Mouse (Mus musculus) heart, embryonic 10.5 days (tissue): ENCODE data around the gene Rab3c. TPM values are rescaled to one million over a fixed set of nuclear protein-coding genes. Genes with fewer than 3 reads are reported as not detected.

Source experiments
- DNase-seq: peaks from one replicate; pipeline ENCODE4 v3.0.0-alpha.2; 2017; ENCODE audit warnings: low spot score
- H3K27ac ChIP-seq: fragments of 300-500 bp; sonication (generic); 2 replicates; pipeline ENCODE4 v1.5.1; 2016; ENCODE audit warnings: mild to moderate bottlenecking
- H3K27me3 ChIP-seq: fragments of 300-500 bp; sonication (generic); 2 replicates; pipeline ENCODE4 v1.6.1; 2016; ENCODE audit warnings: mild to moderate bottlenecking; ENCODE audit not compliant: poor library complexity, insufficient read depth, severe bottlenecking
- H3K36me3 ChIP-seq: fragments of 300-500 bp; sonication (generic); 2 replicates; pipeline ENCODE4 v1.6.1; 2016; ENCODE audit warnings: mild to moderate bottlenecking, moderate library complexity
- H3K4me1 ChIP-seq: fragments of 300-500 bp; sonication (generic); 2 replicates; pipeline ENCODE4 v1.6.1; 2016; ENCODE audit warnings: mild to moderate bottlenecking
- H3K4me3 ChIP-seq: fragments of 300-500 bp; sonication (generic); 2 replicates; pipeline ENCODE4 v1.5.1; 2016; ENCODE audit warnings: mild to moderate bottlenecking, moderate library complexity
- H3K9me3 ChIP-seq: fragments of 300-500 bp; sonication (generic); 2 replicates; pipeline ENCODE4 v1.6.1; 2016; ENCODE audit warnings: mild to moderate bottlenecking, moderate library complexity
- WGBS: fragments of 180-500 bp; shearing (Covaris S2); methylation state at CpG from one replicate; pipeline ENCODE4 v1.1.7; 2016; 5-methylcytosine and 5-hydroxymethylcytosine counted together
- polyA plus RNA-seq: library from polyadenylated mRNA; unstranded; fragments of >200 nt; fragmentation: Nextera tagmentation; extraction: Ambion mirVana; gene quantifications from 2 replicates; pipeline ENCODE4 v1.2.1, GENCODE M21; 2016

The Rab3c gene
- 0.09 and 0.54 TPM in 2 replicates for polyA plus RNA-seq

DNA sequence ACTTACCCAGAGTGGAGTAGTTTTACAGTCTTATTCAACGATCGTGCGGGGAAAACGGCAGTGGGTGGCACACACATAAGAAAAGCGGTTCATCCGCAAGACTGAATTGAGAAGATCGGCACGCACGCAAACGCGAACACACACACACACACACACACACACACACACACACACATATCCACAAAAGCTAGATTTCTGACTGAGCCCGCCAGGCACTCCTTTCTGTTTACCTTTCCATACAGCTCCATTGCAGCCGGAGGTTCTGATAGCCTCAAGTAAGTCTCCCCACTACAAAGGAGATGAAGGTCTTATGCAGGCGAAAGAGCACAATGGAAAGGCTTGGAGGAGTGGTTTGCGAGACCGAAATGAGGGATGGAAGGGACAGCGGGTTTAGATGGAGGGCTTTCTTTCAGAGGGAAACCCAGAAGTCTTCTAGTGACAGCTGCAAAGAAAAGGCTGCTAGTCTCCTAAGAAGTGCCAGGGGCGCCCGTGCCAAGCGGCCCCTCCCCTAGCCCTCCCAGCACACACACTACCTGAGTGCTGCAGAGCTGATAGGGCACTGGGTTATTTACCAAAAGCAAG is at the start of gene Rab3c:
Gene Rab3c, minus strand, starts transcription at position 434 of the 582 bp plus-strand sequence.
- H3K27ac ChIP-seq, result no peak within 1 kb of the TSS
- no peaks in the 10 kb centered on the region for H3K36me3 ChIP-seq
- 0 out of 2 replicates have a peak, but pooled peaks cover 4% of the 10 kb centered on the region for H3K27me3 ChIP-seq
- WGBS, result 3% methylated on average over 20 of the region's 20 CpGs
- peaks cover 9% of the 10 kb centered on the region for H3K4me1 ChIP-seq
- H3K9me3 ChIP-seq, result no peaks in the 10 kb centered on the region
- peak within 1 kb of the TSS; percentile 61 for H3K4me3 ChIP-seq
- no peak for DNase-seq

DNA sequence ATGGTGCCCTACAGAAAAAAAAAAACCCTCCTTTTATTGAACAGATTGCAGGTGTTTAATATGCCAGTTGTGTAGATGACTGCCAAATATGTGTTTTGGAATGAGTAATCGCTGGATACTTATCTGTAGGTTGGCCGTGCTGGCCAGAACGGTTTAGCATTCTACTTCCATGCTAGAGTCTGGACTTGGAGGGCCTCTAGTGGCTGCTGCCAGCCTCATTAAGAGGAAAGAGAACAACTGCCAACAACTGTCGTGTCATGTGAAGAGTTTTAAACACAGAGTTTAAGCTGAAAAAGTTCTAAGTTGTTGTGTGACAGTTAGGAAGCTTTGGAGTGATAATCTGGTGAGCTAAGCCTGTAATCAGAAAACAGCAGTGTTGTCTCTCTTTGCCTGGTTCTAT is 38.0 kb upstream of the Rab3c start:
- Histone ChIP-seq H3K4me1 (no peaks in the 10 kb centered on the region), H3K27ac (no peak overlapping the region), H3K9me3 (no peaks in the 10 kb centered on the region), H3K4me3 (no peak overlapping the region), H3K36me3 (no peaks in the 10 kb centered on the region), H3K27me3 (no peaks in the 10 kb centered on the region)
- 59% methylated on average over 4 of the region's 4 CpGs for WGBS
- DNase-seq, result no peak

- Histone ChIP-seq H3K9me3 (no peaks in the 10 kb centered on the region), H3K4me3 (no peak overlapping the region), H3K27me3 (no peaks in the 10 kb centered on the region), H3K4me1 (no peaks in the 10 kb centered on the region), H3K36me3 (no peaks in the 10 kb centered on the region), H3K27ac (no peak overlapping the region)
- 78% methylated on average over 5 of the region's 5 CpGs for WGBS
- DNase-seq, result no peak
These were observed 26.4 kb upstream of the Rab3c start for GRCm38 (mm10) chr13:110307188-110307587.

DNA sequence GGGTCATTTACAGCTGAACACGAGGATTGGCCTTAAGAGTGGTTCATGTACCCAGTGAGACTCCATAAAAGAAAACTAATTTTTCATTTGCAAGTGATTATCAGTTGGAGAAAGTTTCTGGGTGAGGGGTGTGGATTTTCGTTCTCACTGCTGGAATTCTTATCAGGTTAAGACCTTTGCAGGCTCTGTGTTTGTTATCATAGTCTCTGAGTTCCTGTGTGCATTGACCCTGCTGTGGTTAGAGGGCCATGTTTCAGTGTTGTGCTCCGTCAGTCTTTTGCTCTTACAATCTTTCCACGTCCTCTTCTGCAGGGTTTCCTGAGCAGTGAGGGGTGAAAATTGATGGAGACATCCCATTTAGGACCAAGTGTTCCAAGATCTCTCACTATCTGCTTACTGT is 16.3 kb upstream of the Rab3c start:
- no peaks in the 10 kb centered on the region for H3K27me3 ChIP-seq
- no peaks in the 10 kb centered on the region for H3K36me3 ChIP-seq
- no peak overlapping the region for H3K27ac ChIP-seq
- DNase-seq, result no peak
- H3K9me3 ChIP-seq, result no peaks in the 10 kb centered on the region
- 49% methylated on average over 4 of the region's 4 CpGs for WGBS
- no peaks in the 10 kb centered on the region for H3K4me1 ChIP-seq
- no peak overlapping the region for H3K4me3 ChIP-seq

GRCm38 (mm10) chr13:110288499-110288898 is 7.7 kb upstream of the Rab3c start:
- Histone ChIP-seq H3K4me1 (no peaks in the 10 kb centered on the region), H3K36me3 (no peaks in the 10 kb centered on the region), H3K27ac (no peak overlapping the region), H3K9me3 (no peaks in the 10 kb centered on the region), H3K27me3 (no peaks in the 10 kb centered on the region), H3K4me3 (no peak overlapping the region)
- DNase-seq, result no peak
- 80% methylated on average over 3 of the region's 3 CpGs for WGBS

DNA sequence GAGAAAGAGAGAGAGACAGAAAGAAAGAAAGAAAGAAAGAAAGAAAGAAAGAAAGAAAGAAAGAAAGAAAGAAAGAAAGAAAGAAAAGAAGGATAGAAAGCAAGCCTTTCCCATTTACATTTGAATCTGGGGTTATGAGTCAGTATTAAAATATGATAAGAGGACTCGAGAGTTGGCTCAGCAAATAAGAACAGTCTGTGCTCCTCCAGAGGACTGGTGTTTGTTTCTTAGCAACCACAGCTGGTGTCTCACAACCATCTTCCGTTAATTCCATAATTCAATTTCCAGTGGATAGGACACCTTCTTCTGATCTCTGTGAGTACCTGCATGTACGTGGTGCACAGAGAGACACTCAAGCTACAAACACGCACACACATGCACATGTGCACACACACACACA is 3.0 kb upstream of the Rab3c start:
- H3K4me1 ChIP-seq, result peaks cover 9% of the 10 kb centered on the region
- H3K36me3 ChIP-seq, result no peaks in the 10 kb centered on the region
- WGBS, result 65% methylated on average over 4 of the region's 4 CpGs
- no peak for DNase-seq
- no peaks in the 10 kb centered on the region for H3K9me3 ChIP-seq
- no peak overlapping the region for H3K27ac ChIP-seq
- 0 out of 2 replicates have a peak, but pooled peaks cover 4% of the 10 kb centered on the region for H3K27me3 ChIP-seq
- H3K4me3 ChIP-seq, result no peak overlapping the region

DNA sequence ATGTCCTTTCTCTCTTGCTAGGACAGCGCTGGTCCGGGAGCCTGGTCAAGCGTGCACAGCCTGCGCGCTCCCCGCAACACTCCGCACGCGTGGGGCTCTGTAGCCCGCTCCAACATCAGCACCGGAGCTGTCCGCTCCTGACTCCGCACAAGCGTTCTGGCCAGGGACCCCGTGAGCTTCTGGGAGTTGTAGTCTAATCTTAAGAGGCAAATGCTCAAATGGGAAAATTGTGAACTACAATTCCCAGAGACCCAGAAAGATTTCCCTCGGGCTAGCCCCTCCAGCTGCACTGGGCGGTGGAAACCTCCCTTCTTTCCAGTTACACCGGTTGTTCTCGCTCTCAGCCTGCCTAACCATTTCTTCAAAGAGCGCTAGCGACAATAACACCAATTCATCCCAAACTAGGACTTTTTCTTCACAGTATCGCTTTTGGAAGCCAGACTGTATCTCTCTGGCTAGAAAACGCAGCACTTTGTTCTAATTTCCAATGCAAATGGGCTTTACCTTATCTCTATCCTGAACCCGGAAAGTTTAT is 701 bp downstream of the Rab3c start:
- Histone ChIP-seq H3K27me3 (0 out of 2 replicates have a peak, but pooled peaks cover 4% of the 10 kb centered on the region), H3K9me3 (no peaks in the 10 kb centered on the region), H3K36me3 (no peaks in the 10 kb centered on the region), H3K4me1 (peaks cover 9% of the 10 kb centered on the region), H3K4me3 (peak overlapping the region; percentile 61), H3K27ac (no peak overlapping the region)
- DNase-seq, result peak; percentile 89
- WGBS, result under 1% methylated on average over 24 of the region's 24 CpGs

DNA sequence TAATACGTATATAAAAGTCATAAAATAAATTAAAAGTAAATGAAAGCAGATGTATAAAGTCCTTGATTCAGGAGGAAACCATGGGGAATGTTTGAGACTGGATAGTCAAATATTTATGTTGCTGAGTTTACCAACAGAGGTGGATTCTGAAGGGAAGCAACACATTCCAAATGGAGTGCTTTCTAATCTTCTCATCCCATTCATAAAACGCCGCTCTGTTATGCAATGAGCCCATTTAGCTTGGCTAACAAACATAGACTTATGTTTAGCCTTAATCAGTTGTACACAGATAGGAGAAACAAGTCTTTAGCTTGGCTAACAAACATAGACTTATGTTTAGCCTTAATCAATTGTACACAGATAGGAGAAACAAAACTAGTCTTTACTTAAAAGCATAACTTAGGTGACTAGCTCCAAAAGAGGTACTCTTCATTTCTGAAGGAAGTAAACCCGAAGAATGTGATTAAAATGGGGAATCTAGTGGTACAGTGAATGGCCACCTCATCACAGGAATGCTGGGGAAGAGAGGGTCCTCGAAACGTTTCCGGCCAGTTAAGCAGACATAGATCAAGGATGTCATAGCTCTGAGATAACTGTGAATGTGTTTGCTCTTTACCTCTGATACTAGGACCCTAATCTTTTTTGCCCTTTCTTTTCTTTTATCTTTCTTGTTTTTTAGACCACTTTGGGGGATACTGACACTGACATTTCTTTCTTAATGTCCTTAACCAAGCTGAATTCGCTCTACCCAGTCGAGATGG is 1.6 kb downstream of the Rab3c start:
- no peak for DNase-seq
- WGBS, result 56% methylated on average over 9 of the region's 9 CpGs
- no peaks in the 10 kb centered on the region for H3K9me3 ChIP-seq
- 0 out of 2 replicates have a peak, but pooled peaks cover 4% of the 10 kb centered on the region for H3K27me3 ChIP-seq
- no peaks in the 10 kb centered on the region for H3K36me3 ChIP-seq
- no peak overlapping the region for H3K4me3 ChIP-seq
- peaks cover 9% of the 10 kb centered on the region for H3K4me1 ChIP-seq
- H3K27ac ChIP-seq, result no peak overlapping the region

GRCm38 (mm10) chr13:110277709-110278108 is 3.1 kb downstream of the Rab3c start:
- no peak for DNase-seq
- H3K4me3 ChIP-seq, result no peak overlapping the region
- H3K27me3 ChIP-seq, result 0 out of 2 replicates have a peak, but pooled peaks cover 4% of the 10 kb centered on the region
- H3K9me3 ChIP-seq, result no peaks in the 10 kb centered on the region
- no peaks in the 10 kb centered on the region for H3K36me3 ChIP-seq
- no peak overlapping the region for H3K27ac ChIP-seq
- H3K4me1 ChIP-seq, result peaks cover 9% of the 10 kb centered on the region

DNA sequence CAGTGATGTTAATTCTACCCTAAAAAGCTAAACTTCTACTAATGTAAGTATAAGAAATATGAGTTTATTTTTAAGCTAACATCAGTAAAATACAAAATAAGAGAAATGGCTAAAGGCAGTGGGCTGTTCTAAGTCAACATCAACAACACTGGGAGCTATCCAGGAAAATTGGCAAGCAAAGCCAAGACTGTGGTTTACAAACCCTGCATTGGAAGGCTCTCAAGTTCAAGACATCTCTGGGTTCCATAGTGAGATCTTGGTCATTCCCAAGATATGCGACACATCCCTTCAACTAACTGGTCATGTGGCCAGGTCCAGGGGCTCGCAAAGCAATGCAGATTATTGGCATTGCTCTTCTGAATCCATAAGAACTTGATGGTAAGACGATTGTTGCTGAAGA is 5.3 kb downstream of the Rab3c start:
- no peak for DNase-seq
- WGBS, result 73% methylated on average over 3 of the region's 3 CpGs
- Histone ChIP-seq H3K27ac (no peak overlapping the region), H3K4me1 (0 out of 2 replicates have a peak, but pooled peaks cover 5% of the 10 kb centered on the region), H3K9me3 (no peaks in the 10 kb centered on the region), H3K36me3 (no peaks in the 10 kb centered on the region), H3K27me3 (no peaks in the 10 kb centered on the region), H3K4me3 (no peak overlapping the region)

GRCm38 (mm10) chr13:110260649-110261048 is 20.1 kb downstream of the Rab3c start:
- Histone ChIP-seq H3K9me3 (no peaks in the 10 kb centered on the region), H3K36me3 (no peaks in the 10 kb centered on the region), H3K27me3 (no peaks in the 10 kb centered on the region), H3K27ac (no peak overlapping the region), H3K4me1 (no peaks in the 10 kb centered on the region), H3K4me3 (no peak overlapping the region)
- 69% methylated on average over 1 of the region's 1 CpGs for WGBS
- no peak for DNase-seq

DNA sequence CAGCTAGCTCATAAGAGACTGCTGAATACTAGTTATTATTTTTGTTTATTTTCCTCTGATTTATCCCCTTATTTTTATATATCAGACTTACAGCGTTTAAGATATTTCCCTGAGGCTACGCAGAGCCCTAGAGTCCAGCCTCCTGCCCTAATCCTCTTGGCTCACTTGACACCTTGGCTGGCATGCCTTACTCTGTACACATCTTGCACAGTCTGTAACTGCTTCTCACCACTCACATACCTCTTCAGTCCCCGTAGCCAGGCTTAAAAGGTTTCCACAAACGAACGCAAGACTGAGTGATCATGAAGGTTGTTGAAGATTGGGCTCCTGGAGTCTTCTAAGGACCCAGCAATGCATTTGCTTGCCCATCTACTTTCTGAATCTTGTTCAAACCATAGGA is 29.3 kb downstream of the Rab3c start:
- WGBS, result 85% methylated on average over 5 of the region's 5 CpGs
- DNase-seq, result no peak

DNA sequence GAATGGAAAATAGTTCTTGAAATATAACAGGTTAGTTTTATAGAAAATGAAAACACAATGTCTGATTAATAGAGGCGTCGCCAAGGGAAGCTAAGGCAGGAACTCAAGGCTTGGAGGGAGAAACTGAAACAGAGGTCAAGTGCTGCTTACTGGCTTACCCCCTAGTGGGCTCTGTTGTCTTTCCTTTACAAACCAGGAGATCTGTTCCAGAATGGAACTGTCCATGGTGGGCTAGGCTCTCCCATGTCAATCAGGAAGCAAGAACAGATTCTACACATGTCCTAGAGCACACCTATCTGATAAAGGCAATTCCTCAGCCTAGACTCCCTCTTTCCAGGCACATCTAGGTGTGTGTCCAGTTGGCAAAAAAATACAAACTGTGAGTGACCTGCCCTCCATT is 32.3 kb downstream of the Rab3c start:
- Histone ChIP-seq H3K27me3 (no peaks in the 10 kb centered on the region), H3K4me1 (no peaks in the 10 kb centered on the region), H3K36me3 (no peaks in the 10 kb centered on the region), H3K4me3 (no peak overlapping the region), H3K9me3 (no peaks in the 10 kb centered on the region), H3K27ac (no peak overlapping the region)
- no peak for DNase-seq
- WGBS, result 62% methylated on average over 2 of the region's 2 CpGs

More for the DNA sequence above, 29.3 kb downstream of the Rab3c start:
- no peaks in the 10 kb centered on the region for H3K4me1 ChIP-seq
- no peaks in the 10 kb centered on the region for H3K36me3 ChIP-seq
- H3K4me3 ChIP-seq, result no peak overlapping the region
- no peak overlapping the region for H3K27ac ChIP-seq
- no peaks in the 10 kb centered on the region for H3K27me3 ChIP-seq
- no peaks in the 10 kb centered on the region for H3K9me3 ChIP-seq
